ENCODE assay signal across 8 mouse cellular contexts in genomic region chr2:126740314-126740713, GRCm38 (mm10).
"Had no signal": no experiment of that assay in that cellular context is flagged by ENCODE, and none has a peak within 500 bp of the region (broad histone marks: within the 10 kb centered on the region; RNA-seq: fewer than 3 reads in every experiment).

No protein-coding gene starts in this region.

- DNase-seq: kidney, adult 8-10 months; kidney, postnatal 36 days; layer of hippocampus, adult 9-11 months; layer of hippocampus, postnatal 36 days; right cerebral cortex, postnatal 4 days; spleen, adult 18-20 months; thymus, adult 2 months; thymus, postnatal 25 days had no signal
